Mouse (Mus musculus) common myeloid progenitor, adult 5-6 weeks (primary cell): Measurements from ENCODE around the gene Vmn2r68. TPM values are rescaled to one million over a fixed set of nuclear protein-coding genes. Genes with fewer than 3 reads are reported as not detected.

Experiments
- ATAC-seq: replicated peaks from 2 replicates; pipeline ENCODE4 v1.8.0; 2016; ENCODE audit warnings: low read depth, mild to moderate bottlenecking, moderate TSS enrichment, inconsistent platforms; ENCODE audit not compliant: poor library complexity, severe bottlenecking
- total RNA-seq: library from RNA; stranded (forward); fragments of 200-1000, 187-1606 nt; gene quantifications from 2 replicates; pipeline ENCODE4 v1.2.3, GENCODE M21; 2017

The Vmn2r68 gene
- not detected in 2 replicates for total RNA-seq

- no peak for ATAC-seq
Measured at GRCm38 (mm10) chr7:85237683-85238082, at the start of gene Vmn2r68. Gene Vmn2r68, minus strand, starts transcription at chr7:85237783.

Other genes starting within 250 kb of the Vmn2r68 start
- gene Vmn2r66, start 225.5 kb downstream of the Vmn2r68 start, total RNA-seq, result not detected in 2 replicates
- gene Vmn2r67, start 81.8 kb downstream of the Vmn2r68 start, total RNA-seq, result not detected in 2 replicates
- not detected in 2 replicates for gene Vmn2r69, start 178.1 kb upstream of the Vmn2r68 start, total RNA-seq